Mouse (Mus musculus) midbrain, embryonic 11.5 days (tissue): ENCODE data around the gene Runx1. TPM values are rescaled to one million over a fixed set of nuclear protein-coding genes. Genes with fewer than 3 reads are reported as not detected.

ENCODE experiments used
- ATAC-seq: fragments of 200-750 bp; cut with Nextera tagmentation; 2 replicates; pipeline ENCODE4 v1.8.0; 2017; ENCODE audit warnings: moderate TSS enrichment, moderate library complexity; ENCODE audit not compliant: low FRiP score
- DNase-seq: peaks from one replicate; pipeline ENCODE4 v3.0.0; 2015; ENCODE audit warnings: low spot score; ENCODE audit errors: missing footprints
- H3K27ac ChIP-seq: fragments of 300-500 bp; sonication (generic); 2 replicates; pipeline ENCODE4 v1.5.1; 2014; ENCODE audit warnings: low read depth, low read length
- H3K27me3 ChIP-seq: fragments of 300-500 bp; sonication (generic); 2 replicates; pipeline ENCODE4 v1.6.1; 2014; ENCODE audit warnings: mild to moderate bottlenecking, low read length, moderate library complexity, mixed read lengths; ENCODE audit not compliant: control insufficient read depth, insufficient read depth
- H3K36me3 ChIP-seq: fragments of 300-500 bp; sonication (generic); 2 replicates; pipeline ENCODE4 v1.6.1; 2014; ENCODE audit warnings: mild to moderate bottlenecking, low read length, moderate library complexity, mixed read lengths; ENCODE audit not compliant: control insufficient read depth, insufficient read depth
- H3K4me1 ChIP-seq: fragments of 300-500 bp; sonication (generic); 2 replicates; pipeline ENCODE4 v1.6.1; 2014; ENCODE audit warnings: low read length; ENCODE audit not compliant: control insufficient read depth, insufficient read depth
- H3K4me2 ChIP-seq: fragments of 300-500 bp; sonication (generic); 2 replicates; pipeline ENCODE4 v1.6.1; 2014; ENCODE audit warnings: mild to moderate bottlenecking, moderate library complexity
- H3K4me3 ChIP-seq: fragments of 300-500 bp; sonication (generic); 2 replicates; pipeline ENCODE4 v1.5.1; 2014; ENCODE audit warnings: low read depth, low read length
- H3K9ac ChIP-seq: fragments of 300-500 bp; sonication (generic); 2 replicates; pipeline ENCODE4 v1.6.1; 2014; ENCODE audit warnings: low read length
- H3K9me3 ChIP-seq: fragments of 300-500 bp; sonication (generic); 2 replicates; pipeline ENCODE4 v1.6.1; 2016; ENCODE audit warnings: low read length; ENCODE audit not compliant: control insufficient read depth
- WGBS: fragments of 180-500 bp; shearing (Covaris S2); extraction: QIAGEN DNeasy Blood & Tissue Kit; methylation state at CpG from one replicate; pipeline ENCODE4 v1.1.7; 2014; 5-methylcytosine and 5-hydroxymethylcytosine counted together
- polyA plus RNA-seq: library from polyadenylated mRNA; unstranded; fragments of >200 nt; fragmentation: Nextera tagmentation; extraction: Ambion mirVana; gene quantifications from 2 replicates; pipeline ENCODE4 v1.2.1, GENCODE M21; 2014

Gene Runx1
- polyA plus RNA-seq, 1 experiment from 2014 or later, result 0.93 TPM

DNA sequence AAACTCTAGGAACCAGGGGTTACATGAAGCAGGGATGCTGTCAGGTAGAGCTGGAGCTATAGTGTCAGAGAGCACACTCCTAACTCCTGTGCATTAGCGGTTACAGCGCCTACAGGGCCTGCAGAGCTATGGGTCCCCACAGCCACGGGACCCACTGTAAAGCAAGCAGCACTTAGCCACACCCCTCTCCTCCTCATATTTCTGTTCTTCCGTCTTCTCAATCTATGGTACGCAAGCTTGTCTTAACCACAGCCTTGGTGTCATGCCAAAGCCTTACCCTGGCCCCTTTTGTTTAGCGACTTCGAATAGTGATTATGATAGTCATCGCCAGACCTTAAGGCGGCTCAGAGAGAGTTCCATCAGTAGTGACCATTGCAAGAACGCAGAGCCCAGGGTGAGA is 244.2 kb downstream of the Runx1 start:
- no peaks in the 10 kb centered on the region for H3K4me1 ChIP-seq
- 89% methylated on average over 10 of the region's 10 CpGs for WGBS
- ATAC-seq (no peak), DNase-seq (no peak)
- no peak overlapping the region for H3K27ac ChIP-seq
- H3K27me3 ChIP-seq, result no peaks in the 10 kb centered on the region
- H3K4me2 ChIP-seq, result no peak overlapping the region
- H3K9me3 ChIP-seq, result no peaks in the 10 kb centered on the region
- H3K36me3 ChIP-seq, result no peaks in the 10 kb centered on the region
- no peak overlapping the region for H3K9ac ChIP-seq
- H3K4me3 ChIP-seq, result no peak overlapping the region

- Histone ChIP-seq H3K4me1 (no peaks in the 10 kb centered on the region), H3K4me3 (no peak overlapping the region), H3K27ac (no peak overlapping the region), H3K9me3 (no peaks in the 10 kb centered on the region), H3K9ac (no peak overlapping the region), H3K36me3 (no peaks in the 10 kb centered on the region), H3K27me3 (no peaks in the 10 kb centered on the region), H3K4me2 (no peak overlapping the region)
- DNase-seq (no peak), ATAC-seq (no peak)
- WGBS, result 77% methylated on average over 10 of the region's 10 CpGs
These were observed 245.0 kb downstream of the Runx1 start for GRCm38 (mm10) chr16:92580981-92581380.

- no peak overlapping the region for H3K4me2 ChIP-seq
- no peaks in the 10 kb centered on the region for H3K9me3 ChIP-seq
- H3K27me3 ChIP-seq, result no peaks in the 10 kb centered on the region
- H3K4me3 ChIP-seq, result no peak overlapping the region
- ATAC-seq (no peak), DNase-seq (no peak)
- no peak overlapping the region for H3K27ac ChIP-seq
- no peaks in the 10 kb centered on the region for H3K36me3 ChIP-seq
- no peak overlapping the region for H3K9ac ChIP-seq
- WGBS, result 81% methylated on average over 7 of the region's 7 CpGs
- H3K4me1 ChIP-seq, result no peaks in the 10 kb centered on the region
These were observed 246.9 kb downstream of the Runx1 start for GRCm38 (mm10) chr16:92578915-92579653.

DNA sequence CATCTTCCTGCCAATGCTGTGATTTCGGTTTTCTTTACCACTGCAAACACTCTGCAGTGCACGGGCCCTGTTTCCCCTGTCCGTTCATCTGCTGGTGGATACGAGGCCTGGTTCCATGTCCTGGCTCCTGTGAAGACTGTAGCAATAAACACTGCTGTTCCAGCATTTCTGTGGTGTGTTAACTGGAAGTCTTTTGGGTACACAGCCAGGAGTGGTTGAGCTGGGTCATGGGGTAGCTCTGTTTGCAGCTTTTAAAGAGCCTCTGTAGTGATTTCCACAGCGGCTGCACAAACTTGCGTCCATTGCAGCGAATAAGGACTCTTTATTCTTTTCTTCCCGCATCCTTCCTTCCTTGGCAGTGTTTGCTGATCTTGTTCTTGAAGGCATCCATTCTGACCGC is 248.6 kb downstream of the Runx1 start:
- no peak for DNase-seq
- H3K4me1 ChIP-seq, result no peaks in the 10 kb centered on the region
- 88% methylated on average over 9 of the region's 9 CpGs for WGBS
- H3K4me3 ChIP-seq, result no peak overlapping the region
- no peak overlapping the region for H3K9ac ChIP-seq
- no peaks in the 10 kb centered on the region for H3K36me3 ChIP-seq
- no peak for ATAC-seq
- H3K9me3 ChIP-seq, result no peaks in the 10 kb centered on the region
- H3K27ac ChIP-seq, result no peak overlapping the region
- H3K27me3 ChIP-seq, result no peaks in the 10 kb centered on the region
- H3K4me2 ChIP-seq, result no peak overlapping the region

DNA sequence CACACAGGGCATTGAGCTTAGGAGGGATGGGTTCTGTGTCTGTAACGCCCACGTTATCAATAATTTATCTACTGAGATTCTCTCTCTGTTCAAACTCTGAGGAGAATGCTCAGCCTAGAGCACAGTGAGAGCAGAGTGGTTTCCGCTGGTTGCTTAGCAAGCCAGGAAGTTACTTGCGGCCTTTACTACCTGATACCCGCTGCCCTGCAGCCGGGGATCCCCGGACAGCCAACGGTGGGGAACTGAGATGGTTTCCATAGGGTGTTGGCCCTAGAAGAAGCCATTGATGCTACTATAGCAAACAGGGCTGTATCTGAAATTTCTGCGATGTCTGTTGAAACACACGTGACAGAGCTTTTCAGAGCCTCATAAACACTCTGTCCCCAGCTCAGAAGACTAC is 250.2 kb downstream of the Runx1 start:
- ATAC-seq, result no peak
- Histone ChIP-seq H3K4me2 (no peak overlapping the region), H3K27me3 (no peaks in the 10 kb centered on the region), H3K9me3 (no peaks in the 10 kb centered on the region), H3K4me3 (no peak overlapping the region), H3K36me3 (no peaks in the 10 kb centered on the region), H3K4me1 (no peaks in the 10 kb centered on the region), H3K9ac (no peak overlapping the region), H3K27ac (no peak overlapping the region)
- no peak for DNase-seq
- WGBS, result 92% methylated on average over 10 of the region's 10 CpGs

- no peak overlapping the region for H3K4me2 ChIP-seq
- peak; percentile 31 for DNase-seq
- no peak overlapping the region for H3K9ac ChIP-seq
- no peaks in the 10 kb centered on the region for H3K4me1 ChIP-seq
- H3K4me3 ChIP-seq, result no peak overlapping the region
- H3K9me3 ChIP-seq, result no peaks in the 10 kb centered on the region
- WGBS, result 74% methylated on average over 4 of the region's 4 CpGs
- no peaks in the 10 kb centered on the region for H3K36me3 ChIP-seq
- H3K27me3 ChIP-seq, result no peaks in the 10 kb centered on the region
- no peak for ATAC-seq
- no peak overlapping the region for H3K27ac ChIP-seq
These were observed 252.8 kb downstream of the Runx1 start for GRCm38 (mm10) chr16:92573193-92573592.

- peak; percentile 68 for DNase-seq
These were observed 254.7 kb downstream of the Runx1 start for GRCm38 (mm10) chr16:92571246-92571645.

DNA sequence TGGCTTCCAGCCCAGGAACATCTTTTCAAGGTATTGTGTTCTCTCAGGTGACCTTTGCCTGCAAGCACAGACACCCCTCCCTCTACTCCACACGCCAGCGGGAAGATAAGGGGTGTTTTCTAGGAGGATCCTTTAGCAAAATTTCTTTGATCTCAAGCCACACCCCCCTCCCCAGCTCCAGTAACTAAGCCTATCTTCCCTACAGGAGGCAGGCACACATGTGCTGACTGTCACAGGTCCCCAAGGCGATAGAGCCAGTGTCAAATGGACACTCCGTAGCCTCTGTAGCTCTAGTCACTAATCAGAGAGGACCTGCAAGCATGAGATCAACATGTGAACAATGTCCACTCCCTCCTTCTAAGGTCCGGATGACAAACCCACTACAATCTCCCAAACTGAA is 259.8 kb downstream of the Runx1 start:
- no peaks in the 10 kb centered on the region for H3K36me3 ChIP-seq

More at GRCm38 (mm10) chr16:92571246-92571645, 254.7 kb downstream of the Runx1 start:
- no peak for ATAC-seq
- no peak overlapping the region for H3K9ac ChIP-seq
- H3K9me3 ChIP-seq, result no peaks in the 10 kb centered on the region
- no peak overlapping the region for H3K4me3 ChIP-seq
- no peaks in the 10 kb centered on the region for H3K4me1 ChIP-seq
- H3K36me3 ChIP-seq, result no peaks in the 10 kb centered on the region
- H3K27me3 ChIP-seq, result no peaks in the 10 kb centered on the region
- no peak overlapping the region for H3K4me2 ChIP-seq
- H3K27ac ChIP-seq, result no peak overlapping the region
- WGBS, result 91% methylated on average over 11 of the region's 11 CpGs

DNA sequence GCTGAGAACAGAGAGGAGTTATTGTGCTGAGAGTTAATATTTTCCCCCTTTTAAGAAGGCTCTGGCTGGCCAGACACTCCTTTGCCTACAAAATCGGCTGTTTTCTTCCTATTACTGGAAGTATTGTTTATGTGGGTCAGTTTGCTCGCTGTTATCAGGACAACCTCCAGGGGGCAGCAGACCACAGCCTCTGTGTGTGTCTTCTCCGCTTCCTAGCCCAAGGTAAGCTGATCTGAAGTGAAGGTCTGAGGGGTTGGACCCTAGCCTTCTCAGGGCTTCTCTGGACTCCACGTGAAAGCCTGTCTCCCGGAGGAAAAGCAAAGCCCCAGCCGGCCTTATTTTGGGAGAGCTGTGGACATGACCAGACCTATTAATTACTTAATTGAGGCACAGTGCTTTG is 260.2 kb downstream of the Runx1 start:
- ATAC-seq, result no peak
- Histone ChIP-seq H3K4me2 (no peak overlapping the region), H3K9ac (no peak overlapping the region), H3K36me3 (no peaks in the 10 kb centered on the region), H3K9me3 (no peaks in the 10 kb centered on the region), H3K27ac (no peak overlapping the region), H3K4me3 (no peak overlapping the region), H3K4me1 (no peaks in the 10 kb centered on the region), H3K27me3 (no peaks in the 10 kb centered on the region)
- peak; percentile 99 for DNase-seq
- 5% methylated on average over 6 of the region's 6 CpGs for WGBS

More for the DNA sequence above, 259.8 kb downstream of the Runx1 start:
- WGBS, result 39% methylated on average over 5 of the region's 5 CpGs
- Histone ChIP-seq H3K4me3 (no peak overlapping the region), H3K4me1 (no peaks in the 10 kb centered on the region), H3K9ac (no peak overlapping the region), H3K9me3 (no peaks in the 10 kb centered on the region), H3K27ac (no peak overlapping the region), H3K4me2 (no peak overlapping the region), H3K27me3 (no peaks in the 10 kb centered on the region)
- no peak for DNase-seq
- no peak for ATAC-seq
